Mouse (Mus musculus) stomach, postnatal 0 days (tissue): ENCODE data around the gene Dkkl1.

Source experiments
- CTCF ChIP-seq: IDR thresholded peaks from 2 replicates; pipeline ENCODE4 v1.5.1; 2016; ENCODE audit warnings: antibody characterized with exemption, low read depth, mild to moderate bottlenecking, moderate library complexity
- EP300 ChIP-seq: optimal IDR thresholded peaks from 2 replicates; pipeline ENCODE3; 2016; ENCODE audit warnings: antibody characterized with exemption

- TF ChIP-seq CTCF (no peak), EP300 (no peak)
Observed at GRCm38 (mm10) chr7:45202654-45203053, 9.3 kb downstream of the Dkkl1 start.
